Mouse (Mus musculus) cortical plate, adult 2 months (tissue): ENCODE measurements around the gene Camta2. TPM values are rescaled to one million over a fixed set of nuclear protein-coding genes. Genes with fewer than 3 reads are reported as not detected.
A peak's percentile ranks its signal among the peaks of the same experiment; 100 is the strongest.

Source experiments
- H3K27ac ChIP-seq: fragments of 200-500 bp; 2 replicates; pipeline ENCODE4 v1.5.1; 2012; ENCODE audit warnings: low read length, control low read depth, inconsistent platforms; ENCODE audit not compliant: insufficient read depth
- H3K4me1 ChIP-seq: fragments of 200-500 bp; 2 replicates; pipeline ENCODE4 v1.6.1; 2011; ENCODE audit warnings: low read length; ENCODE audit not compliant: control insufficient read depth, insufficient read depth
- H3K4me3 ChIP-seq: fragments of 200-500 bp; 2 replicates; pipeline ENCODE4 v1.5.1; 2011; ENCODE audit warnings: mild to moderate bottlenecking, low read length, control low read depth; ENCODE audit not compliant: insufficient read depth
- CTCF ChIP-seq: fragments of 200-500 bp; IDR thresholded peaks from 2 replicates; pipeline ENCODE4 v1.5.1; 2011; ENCODE audit warnings: mild to moderate bottlenecking, control low read depth, low read length; ENCODE audit not compliant: insufficient read depth; ENCODE audit errors: extremely low read depth
- POLR2A ChIP-seq: fragments of 200-500 bp; IDR thresholded peaks from 2 replicates; pipeline ENCODE4 v1.6.1; 2011; ENCODE audit warnings: mild to moderate bottlenecking, low read length, control low read depth; ENCODE audit not compliant: insufficient read depth; ENCODE audit errors: extremely low read depth
- polyA plus RNA-seq: library from polyadenylated mRNA; depleted of rRNA; stranded (reverse); fragments of >200 nt; gene quantifications from 2 replicates; pipeline ENCODE4 v1.2.3, GENCODE M21; 2012

The Camta2 gene
- polyA plus RNA-seq, 1 experiment = 126 TPM

DNA sequence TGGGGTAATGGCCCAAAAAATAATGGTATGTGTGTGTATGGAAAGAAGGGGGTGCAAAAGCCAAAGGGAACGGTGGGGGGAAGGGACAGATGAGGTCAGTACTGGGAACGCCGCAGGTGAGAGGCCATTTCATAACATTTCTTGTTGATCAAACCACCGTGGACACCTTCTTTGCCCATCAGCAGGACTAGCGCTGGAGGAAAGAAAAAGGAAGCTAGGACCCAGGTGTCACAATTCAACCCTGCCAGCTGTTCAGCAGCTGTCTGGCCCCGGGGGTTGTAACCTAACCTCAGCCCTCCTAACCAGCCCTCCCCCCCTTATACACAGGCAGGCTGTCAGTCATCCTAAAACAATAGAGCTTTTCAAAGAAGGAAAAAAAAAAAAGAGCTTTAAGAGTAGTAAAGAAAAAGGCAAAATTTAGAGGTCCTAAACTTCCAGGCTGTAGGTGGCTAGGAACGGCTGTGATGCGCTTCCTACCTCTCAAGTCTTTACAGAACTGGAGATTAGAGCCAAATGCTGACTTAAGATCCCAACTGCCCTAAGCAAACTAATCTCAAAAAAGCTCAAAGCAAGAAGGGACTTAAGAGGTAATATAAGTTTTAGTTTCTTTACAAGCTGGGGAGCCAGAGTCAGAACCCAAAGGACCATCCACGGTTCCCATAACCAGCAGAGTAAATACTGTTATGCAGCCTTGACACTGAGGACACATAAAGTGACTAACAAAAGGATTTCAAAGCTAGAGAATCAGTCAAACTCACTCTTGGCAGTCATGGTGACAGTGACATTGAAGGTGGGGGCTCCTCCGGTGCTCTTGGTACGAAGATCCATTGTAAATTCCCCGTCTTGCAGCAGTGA lies 35.6 kb downstream of the Camta2 start:
- H3K27ac ChIP-seq = no peak overlapping the region
- peaks cover 3% of the 10 kb centered on the region; the same call in 1 of the 2 replicates for H3K4me1 ChIP-seq
- no peak for TF ChIP-seq CTCF
- no peak for TF ChIP-seq POLR2A
- peak overlapping the region; percentile 100; the same call in 1 of the 2 replicates for H3K4me3 ChIP-seq

DNA sequence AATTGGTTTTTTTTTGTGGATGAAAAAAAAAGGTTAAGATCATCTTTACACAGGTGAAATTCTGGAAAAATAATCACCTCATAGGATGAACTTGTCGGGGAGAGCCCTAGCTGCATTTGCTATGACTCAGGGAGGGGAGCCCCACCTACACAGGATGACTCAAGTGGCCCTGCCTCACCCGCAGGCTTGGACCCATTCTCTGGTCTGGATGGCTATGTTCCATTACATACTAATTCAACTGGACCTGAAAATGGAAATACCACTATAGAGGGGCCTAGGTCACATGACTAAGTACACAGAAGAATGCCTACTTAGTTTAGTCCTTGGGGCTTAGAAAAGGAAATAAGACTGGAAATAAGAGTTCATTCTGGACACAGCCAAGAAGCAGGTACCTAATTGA lies 36.5 kb downstream of the Camta2 start:
- TF ChIP-seq CTCF (no peak), POLR2A (no peak)
- Histone ChIP-seq H3K4me1 (peaks cover 3% of the 10 kb centered on the region; the same call in 1 of the 2 replicates), H3K27ac (no peak overlapping the region), H3K4me3 (no peak overlapping the region)

DNA sequence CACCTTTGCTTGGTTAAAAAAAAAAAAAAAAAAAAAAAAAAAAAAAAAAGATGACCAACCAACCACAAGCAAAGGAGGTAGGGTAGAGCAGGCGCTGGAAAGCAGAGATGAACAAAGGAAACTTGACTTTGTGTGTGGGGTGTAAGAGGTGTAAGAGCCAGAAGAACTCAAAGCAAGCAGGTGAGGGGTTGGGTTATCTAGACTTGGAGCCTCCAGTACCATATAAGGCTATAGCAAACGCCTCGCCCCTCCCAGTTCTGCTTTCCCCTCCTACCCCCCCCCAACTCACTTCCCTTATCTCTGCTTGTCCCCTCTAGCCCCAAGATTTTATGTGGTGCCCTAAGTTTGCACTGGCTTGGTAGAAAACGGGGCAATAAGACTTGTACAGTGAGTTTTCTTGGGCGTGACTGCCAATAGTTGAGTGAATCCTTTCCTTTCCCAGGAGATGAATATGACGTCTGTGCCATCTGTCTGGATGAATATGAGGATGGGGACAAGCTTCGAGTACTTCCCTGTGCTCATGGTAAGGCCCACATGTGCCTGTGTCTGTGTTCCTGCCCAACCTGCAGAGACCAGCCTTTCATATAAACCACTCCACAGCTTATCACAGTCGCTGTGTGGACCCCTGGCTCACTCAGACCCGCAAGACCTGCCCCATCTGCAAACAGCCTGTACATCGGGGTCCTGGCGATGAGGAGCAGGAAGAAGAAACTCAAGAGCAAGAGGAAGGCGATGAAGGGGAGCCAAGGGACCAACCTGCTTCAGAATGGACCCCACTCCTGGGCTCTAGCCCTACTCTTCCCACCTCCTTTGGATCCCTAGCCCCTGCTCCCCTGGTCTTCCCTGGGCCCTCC lies 37.4 kb downstream of the Camta2 start:
- Histone ChIP-seq H3K4me3 (no peak overlapping the region), H3K4me1 (peaks cover 6% of the 10 kb centered on the region), H3K27ac (no peak overlapping the region)
- TF ChIP-seq POLR2A (no peak), CTCF (no peak)

DNA sequence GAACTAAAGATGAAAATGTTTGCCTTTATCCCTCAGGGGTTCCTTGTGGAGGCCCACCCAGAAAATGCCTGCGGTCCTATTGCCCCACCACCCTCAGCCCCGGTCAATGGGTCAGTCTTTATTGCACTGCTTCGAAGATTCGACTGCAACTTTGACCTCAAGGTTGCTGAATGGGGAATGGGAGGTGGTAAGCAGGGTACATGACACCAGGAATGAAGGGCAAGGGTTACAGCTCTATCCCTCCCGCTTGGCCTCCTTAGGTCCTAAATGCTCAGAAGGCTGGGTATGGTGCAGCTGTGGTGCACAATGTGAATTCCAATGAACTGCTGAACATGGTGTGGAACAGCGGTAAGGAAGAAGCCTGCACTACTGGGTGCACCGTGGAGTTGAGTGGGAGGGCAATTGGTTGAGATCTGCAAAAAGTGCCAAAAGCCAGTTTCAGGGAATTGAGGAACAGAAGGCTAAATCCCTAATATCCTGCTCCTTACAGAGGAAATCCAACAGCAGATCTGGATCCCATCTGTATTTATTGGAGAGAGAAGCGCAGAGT lies 38.6 kb downstream of the Camta2 start:
- H3K4me1 ChIP-seq = peaks cover 6% of the 10 kb centered on the region
- no peak overlapping the region for H3K27ac ChIP-seq

DNA sequence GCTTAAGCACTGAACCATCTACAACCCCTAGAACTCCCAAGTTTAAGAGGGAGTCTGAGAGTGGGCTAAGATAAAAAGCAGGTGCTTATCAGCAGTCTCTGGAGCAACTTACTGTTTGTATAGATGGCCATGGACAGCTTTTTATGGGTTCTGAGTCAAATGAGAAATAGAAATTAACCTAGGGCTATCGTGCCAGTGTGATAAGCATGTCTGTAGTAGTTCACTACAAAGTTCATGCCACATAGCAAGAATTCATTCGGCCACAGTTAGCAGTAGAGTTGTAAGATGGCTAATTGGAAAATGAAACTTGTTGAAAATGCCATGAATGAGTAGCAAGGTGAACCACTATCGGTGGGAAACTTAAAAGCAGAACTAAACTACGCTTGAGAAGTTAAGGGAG lies 39.4 kb downstream of the Camta2 start:
- H3K27ac ChIP-seq = no peak overlapping the region
- peak overlapping the region; percentile 74; the same call in 1 of the 2 replicates for H3K4me3 ChIP-seq
- peaks cover 6% of the 10 kb centered on the region for H3K4me1 ChIP-seq
- TF ChIP-seq POLR2A (no peak), CTCF (no peak)

More for the DNA sequence above, 38.6 kb downstream of the Camta2 start:
- H3K4me3 ChIP-seq = no peak overlapping the region
- no peak for TF ChIP-seq CTCF

DNA sequence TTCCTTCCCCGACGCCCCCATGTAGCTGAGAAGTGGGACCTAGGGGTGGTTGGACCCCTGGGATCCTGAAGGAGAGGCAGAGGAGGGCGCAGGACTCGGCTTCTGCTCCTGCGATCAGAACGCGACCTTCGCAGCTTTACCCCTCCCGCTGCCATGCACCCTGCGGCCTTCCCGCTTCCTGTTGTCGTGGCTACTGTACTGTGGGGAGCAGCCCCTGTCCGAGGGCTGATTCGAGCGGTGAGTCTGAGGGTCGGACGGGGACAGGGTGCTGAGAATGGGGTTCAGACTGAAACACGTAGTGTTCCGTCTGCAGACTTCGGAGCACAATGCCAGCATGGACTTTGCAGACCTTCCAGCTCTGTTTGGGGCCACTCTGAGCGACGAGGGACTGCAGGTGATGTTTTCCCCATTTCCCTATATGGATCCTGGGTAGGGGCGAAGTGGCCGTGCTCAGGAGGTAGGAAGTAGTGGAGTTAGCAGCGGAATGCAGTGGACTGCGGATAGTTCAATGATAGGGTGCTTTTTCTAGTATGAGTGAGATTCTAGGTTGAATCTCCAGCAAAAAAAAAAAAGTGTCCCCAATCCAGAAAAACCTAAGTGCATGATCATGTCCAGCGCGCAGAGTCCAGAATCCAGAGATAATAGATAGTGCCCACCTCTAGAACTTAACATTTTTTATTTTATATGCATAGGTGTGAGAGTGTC lies 40.0 kb downstream of the Camta2 start:
- Histone ChIP-seq H3K27ac (peak overlapping the region; percentile 74), H3K4me1 (peaks cover 6% of the 10 kb centered on the region), H3K4me3 (peak overlapping the region; percentile 74)
- TF ChIP-seq CTCF (no peak), POLR2A (no peak)

DNA sequence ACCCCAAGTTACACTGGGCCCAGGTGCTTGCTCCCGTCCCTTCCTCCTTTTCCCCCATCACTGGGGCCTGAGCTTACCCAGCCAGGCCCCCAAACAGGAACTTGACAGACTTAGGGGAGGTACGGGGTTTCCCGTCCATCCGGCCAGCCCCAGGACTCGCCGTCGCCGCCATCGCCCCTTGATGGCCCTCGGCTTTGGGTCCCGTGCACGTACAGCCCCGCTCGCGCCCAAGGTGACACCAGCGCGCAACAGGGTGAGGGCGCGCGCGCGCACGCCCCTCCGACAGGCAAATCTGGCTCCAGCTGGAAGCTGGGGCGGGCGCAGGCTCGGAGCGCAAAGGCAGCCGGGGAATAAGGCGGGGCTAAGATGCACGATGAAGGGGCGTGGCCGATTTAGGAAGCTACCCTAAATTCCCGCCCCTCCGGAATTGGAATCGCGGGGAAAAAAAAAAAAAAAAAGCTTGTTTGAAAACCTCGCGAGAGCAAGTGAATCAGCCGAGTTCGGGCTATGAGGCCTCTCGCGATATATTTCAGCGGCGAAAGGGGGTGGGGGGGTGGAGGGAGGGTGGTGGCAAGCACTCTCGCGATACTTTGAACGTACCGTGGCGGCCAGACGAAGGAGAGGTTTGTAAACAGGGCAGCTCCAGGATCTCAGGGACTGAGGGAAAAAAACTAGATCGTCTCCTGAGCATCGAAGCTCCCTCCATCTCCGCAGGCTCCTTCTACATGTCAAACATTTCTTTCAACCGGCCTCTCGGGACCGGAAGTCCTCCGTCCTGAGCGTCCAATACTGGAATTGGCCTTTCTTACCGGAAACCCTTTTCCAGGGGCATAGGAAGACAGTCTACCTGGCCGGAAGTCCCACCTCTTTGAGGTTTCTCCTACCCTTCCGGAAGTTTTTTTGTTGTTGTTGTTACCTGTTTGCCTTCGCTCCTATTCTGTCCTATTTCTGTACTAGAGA lies 40.9 kb downstream of the Camta2 start, which contains the start of the genes Rnf167 and Slc25a11:
TSS of gene Rnf167 (plus strand) at position 545 of the 960 bp plus-strand sequence.
TSS of gene Slc25a11 (minus strand) at position 789 of the 960 bp plus-strand sequence.
- H3K4me1 ChIP-seq = peaks cover 5% of the 10 kb centered on the region
- H3K4me3 ChIP-seq = peak within 1 kb of the TSS; percentile 74
- H3K27ac ChIP-seq = peak within 1 kb of the TSS; percentile 94
- TF ChIP-seq POLR2A = peak; percentile 66; the same call in 1 of the 2 replicates
- no peak for TF ChIP-seq CTCF

DNA sequence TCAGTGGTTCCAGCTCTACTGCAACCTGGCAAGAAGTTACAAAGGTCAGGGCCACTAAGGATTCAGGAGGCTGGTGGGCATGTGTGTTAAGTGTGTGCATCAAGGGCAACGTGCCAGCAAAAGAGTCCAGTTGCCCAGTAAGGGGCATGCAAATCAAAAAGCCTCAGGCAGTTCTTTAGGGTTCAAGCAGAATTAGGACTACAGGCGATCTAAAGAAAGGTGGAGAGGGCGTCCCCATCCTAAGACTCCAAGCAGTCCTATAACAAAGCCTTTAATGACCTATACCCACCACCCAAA lies 41.7 kb downstream of the Camta2 start:
- TF ChIP-seq POLR2A (no peak), CTCF (no peak)
- H3K27ac ChIP-seq = peak overlapping the region; percentile 94; the same call in 1 of the 2 replicates
- H3K4me3 ChIP-seq = peak overlapping the region; percentile 74
- peaks cover 5% of the 10 kb centered on the region for H3K4me1 ChIP-seq
